Mouse (Mus musculus): ENCODE measurements around the gene Cdc34b. TPM values are rescaled to one million over a fixed set of nuclear protein-coding genes. Genes with fewer than 3 reads are reported as not detected.

Cdc34b gene
- polyA plus RNA-seq, 2 experiments = 0.08 TPM; not detected in 1

GRCm38 (mm10) chr11:94719216-94719615, 22.4 kb upstream of the Cdc34b start:
- H3K4me3 ChIP-seq (replicated peaks; ENCODE audit: low read length) = no peak overlapping the region
- H3K4me1 ChIP-seq (ENCODE audit: control insufficient read depth, insufficient read depth, low read length) = 0 out of 2 replicates have a peak, but pooled peaks cover 7% of the 10 kb centered on the region
- H3K9ac ChIP-seq (ENCODE audit: low read depth, low read length, severe bottlenecking) = no peak overlapping the region
- no peak for DNase-seq (ENCODE audit: low spot score)
- WGBS = 92% methylated on average over 2 of the region's 2 CpGs
- H3K4me2 ChIP-seq (replicated peaks; ENCODE audit: low read depth, low read length, severe bottlenecking) = no peak overlapping the region
- TF ChIP-seq POLR2A (IDR thresholded peaks at IDR 0.05; ENCODE audit: borderline replicate concordance, extremely low read depth, insufficient read depth, insufficient read length) = no peak
- no peaks in the 10 kb centered on the region for H3K9me3 ChIP-seq (ENCODE audit: control insufficient read depth, low read length)
- no peak for ATAC-seq (ENCODE audit: low FRiP score, low read depth)
- no peaks in the 10 kb centered on the region for H3K27me3 ChIP-seq (ENCODE audit: control insufficient read depth, insufficient read depth, low read length)
- no peaks in the 10 kb centered on the region for H3K36me3 ChIP-seq (ENCODE audit: control insufficient read depth, insufficient read depth, low read length)
- H3K27ac ChIP-seq (replicated peaks; ENCODE audit: low read depth, low read length) = no peak overlapping the region

- no peak overlapping the region for H3K9ac ChIP-seq (ENCODE audit: low read depth, low read length, severe bottlenecking)
- no peak for DNase-seq (ENCODE audit: low spot score)
- no peaks in the 10 kb centered on the region for H3K27me3 ChIP-seq (ENCODE audit: control insufficient read depth, insufficient read depth, low read length)
- TF ChIP-seq POLR2A (IDR thresholded peaks at IDR 0.05; ENCODE audit: borderline replicate concordance, extremely low read depth, insufficient read depth, insufficient read length) = no peak
- ATAC-seq (ENCODE audit: low FRiP score, low read depth) = no peak
- H3K4me1 ChIP-seq (ENCODE audit: control insufficient read depth, insufficient read depth, low read length) = no peaks in the 10 kb centered on the region
- WGBS = 90% methylated on average over 3 of the region's 3 CpGs
- no peaks in the 10 kb centered on the region for H3K9me3 ChIP-seq (ENCODE audit: control insufficient read depth, low read length)
- no peak overlapping the region for H3K27ac ChIP-seq (replicated peaks; ENCODE audit: low read depth, low read length)
- H3K4me2 ChIP-seq (replicated peaks; ENCODE audit: low read depth, low read length, severe bottlenecking) = no peak overlapping the region
- no peaks in the 10 kb centered on the region for H3K36me3 ChIP-seq (ENCODE audit: control insufficient read depth, insufficient read depth, low read length)
- no peak overlapping the region for H3K4me3 ChIP-seq (replicated peaks; ENCODE audit: low read length)
These were observed 14.3 kb upstream of the Cdc34b start for GRCm38 (mm10) chr11:94727306-94727705.

- no peaks in the 10 kb centered on the region for H3K36me3 ChIP-seq (ENCODE audit: control insufficient read depth, insufficient read depth, low read length)
- no peak for TF ChIP-seq POLR2A (IDR thresholded peaks at IDR 0.05; ENCODE audit: borderline replicate concordance, extremely low read depth, insufficient read depth, insufficient read length)
- H3K27ac ChIP-seq (replicated peaks; ENCODE audit: low read depth, low read length) = no peak overlapping the region
- no peaks in the 10 kb centered on the region for H3K27me3 ChIP-seq (ENCODE audit: control insufficient read depth, insufficient read depth, low read length)
- DNase-seq (ENCODE audit: low spot score) = no peak
- H3K4me3 ChIP-seq (replicated peaks; ENCODE audit: low read length) = no peak overlapping the region
- 82% methylated on average over 3 of the region's 3 CpGs for WGBS
- no peak overlapping the region for H3K4me2 ChIP-seq (replicated peaks; ENCODE audit: low read depth, low read length, severe bottlenecking)
- no peak overlapping the region for H3K9ac ChIP-seq (ENCODE audit: low read depth, low read length, severe bottlenecking)
- H3K4me1 ChIP-seq (ENCODE audit: control insufficient read depth, insufficient read depth, low read length) = no peaks in the 10 kb centered on the region
- ATAC-seq (ENCODE audit: low FRiP score, low read depth) = no peak
- no peaks in the 10 kb centered on the region for H3K9me3 ChIP-seq (ENCODE audit: control insufficient read depth, low read length)
These were observed 13.0 kb upstream of the Cdc34b start for GRCm38 (mm10) chr11:94728545-94728944.

- no peak overlapping the region for H3K9ac ChIP-seq (ENCODE audit: low read depth, low read length, severe bottlenecking)
- no peaks in the 10 kb centered on the region for H3K27me3 ChIP-seq (ENCODE audit: control insufficient read depth, insufficient read depth, low read length)
- H3K36me3 ChIP-seq (ENCODE audit: control insufficient read depth, insufficient read depth, low read length) = no peaks in the 10 kb centered on the region
- WGBS = 30% methylated on average over 4 of the region's 4 CpGs
- no peaks in the 10 kb centered on the region for H3K4me1 ChIP-seq (ENCODE audit: control insufficient read depth, insufficient read depth, low read length)
- TF ChIP-seq POLR2A (IDR thresholded peaks at IDR 0.05; ENCODE audit: borderline replicate concordance, extremely low read depth, insufficient read depth, insufficient read length) = no peak
- ATAC-seq (ENCODE audit: low FRiP score, low read depth) (no peak), DNase-seq (ENCODE audit: low spot score) (no peak)
- no peaks in the 10 kb centered on the region for H3K9me3 ChIP-seq (ENCODE audit: control insufficient read depth, low read length)
- no peak overlapping the region for H3K4me2 ChIP-seq (replicated peaks; ENCODE audit: low read depth, low read length, severe bottlenecking)
- H3K4me3 ChIP-seq (replicated peaks; ENCODE audit: low read length) = no peak overlapping the region
- H3K27ac ChIP-seq (replicated peaks; ENCODE audit: low read depth, low read length) = no peak overlapping the region
These were observed 12.0 kb upstream of the Cdc34b start for GRCm38 (mm10) chr11:94729565-94729964.

GRCm38 (mm10) chr11:94730261-94730660, 11.3 kb upstream of the Cdc34b start:
- no peak for ATAC-seq (ENCODE audit: low FRiP score, low read depth)
- Histone ChIP-seq H3K4me3 (replicated peaks; ENCODE audit: low read length) (no peak overlapping the region), H3K27ac (replicated peaks; ENCODE audit: low read depth, low read length) (no peak overlapping the region), H3K4me1 (ENCODE audit: control insufficient read depth, insufficient read depth, low read length) (no peaks in the 10 kb centered on the region), H3K4me2 (replicated peaks; ENCODE audit: low read depth, low read length, severe bottlenecking) (no peak overlapping the region), H3K27me3 (ENCODE audit: control insufficient read depth, insufficient read depth, low read length) (no peaks in the 10 kb centered on the region), H3K9me3 (ENCODE audit: control insufficient read depth, low read length) (no peaks in the 10 kb centered on the region), H3K9ac (ENCODE audit: low read depth, low read length, severe bottlenecking) (no peak overlapping the region), H3K36me3 (ENCODE audit: control insufficient read depth, insufficient read depth, low read length) (no peaks in the 10 kb centered on the region)
- peak; percentile 73 for DNase-seq (ENCODE audit: low spot score)
- no peak for TF ChIP-seq POLR2A (IDR thresholded peaks at IDR 0.05; ENCODE audit: borderline replicate concordance, extremely low read depth, insufficient read depth, insufficient read length)
- 26% methylated on average over 5 of the region's 5 CpGs for WGBS

- H3K9me3 ChIP-seq (ENCODE audit: control insufficient read depth, low read length) = no peaks in the 10 kb centered on the region
- H3K4me3 ChIP-seq (replicated peaks; ENCODE audit: low read length) = no peak overlapping the region
- H3K9ac ChIP-seq (ENCODE audit: low read depth, low read length, severe bottlenecking) = no peak overlapping the region
- H3K4me1 ChIP-seq (ENCODE audit: control insufficient read depth, insufficient read depth, low read length) = no peaks in the 10 kb centered on the region
- TF ChIP-seq POLR2A (IDR thresholded peaks at IDR 0.05; ENCODE audit: borderline replicate concordance, extremely low read depth, insufficient read depth, insufficient read length) = no peak
- no peak overlapping the region for H3K27ac ChIP-seq (replicated peaks; ENCODE audit: low read depth, low read length)
- no peak overlapping the region for H3K4me2 ChIP-seq (replicated peaks; ENCODE audit: low read depth, low read length, severe bottlenecking)
- no peak for DNase-seq (ENCODE audit: low spot score)
- H3K36me3 ChIP-seq (ENCODE audit: control insufficient read depth, insufficient read depth, low read length) = no peaks in the 10 kb centered on the region
- H3K27me3 ChIP-seq (ENCODE audit: control insufficient read depth, insufficient read depth, low read length) = no peaks in the 10 kb centered on the region
- WGBS = 87% methylated on average over 12 of the region's 12 CpGs
- no peak for ATAC-seq (ENCODE audit: low FRiP score, low read depth)
These were observed 10.4 kb upstream of the Cdc34b start for GRCm38 (mm10) chr11:94731229-94731628.

Data from limb, embryonic 14.5 days (tissue).